Mouse (Mus musculus) mature B cell (primary cell): ENCODE measurements at regions not wholly inside any gene's neighbourhood (a gene's known extent, or its start where the extent isn't known, plus 50 kb on each side); places are given as distances from the start of the nearest gene placed in this dataset.
"Not testable (repeated sequence)": the region's sequence is repeated elsewhere in the genome, so short reads cannot be mapped to it uniquely, and the experiment has no call there.

Experiments
- in situ Hi-C: fragments of 300-500 bp; cut with MboI; formaldehyde crosslinking; loops from 2 replicates; pipeline ENCODE4 v1.14.3; 2019

- in situ Hi-C loops, result no loop called here
Observed at GRCm38 (mm10) chrX:50501181-50501580, 72.9 kb upstream of the Olfr1324 start.

GRCm38 (mm10) chrX:50490477-50490967 lies 62.2 kb upstream of the Olfr1324 start:
- in situ Hi-C loops, result not testable (repeated sequence)
